Mouse (Mus musculus) ovary, postnatal 36 days (tissue): Measurements from ENCODE around the gene Ramp1.
A peak's percentile ranks its signal among the peaks of the same experiment; 100 is the strongest.

Experiments used
- DNase-seq: peaks from one replicate; pipeline ENCODE4 v3.0.0; 2022; ENCODE audit warnings: low spot score, mixed read lengths

Ramp1 gene

GRCm38 (mm10) chr1:91239800-91240199 lies 60.2 kb downstream of the Ramp1 start:
- no peak for DNase-seq

GRCm38 (mm10) chr1:91240685-91241084 lies 61.1 kb downstream of the Ramp1 start:
- DNase-seq: no peak

- DNase-seq: no peak
Observed at GRCm38 (mm10) chr1:91241249-91241648, 61.6 kb downstream of the Ramp1 start.

GRCm38 (mm10) chr1:91248242-91248641 lies 68.6 kb downstream of the Ramp1 start:
- DNase-seq: no peak

- DNase-seq: no peak
Observed at GRCm38 (mm10) chr1:91248970-91249369, 69.3 kb downstream of the Ramp1 start.

GRCm38 (mm10) chr1:91249564-91250414 lies 70.2 kb downstream of the Ramp1 start, which contains the start of gene Ube2f:
Gene Ube2f (plus strand): TSS chr1:91250304.
- peak; percentile 84 for DNase-seq

- no peak for DNase-seq
Observed at GRCm38 (mm10) chr1:91250415-91251147, 71.0 kb downstream of the Ramp1 start.

GRCm38 (mm10) chr1:91251148-91251650 lies 71.6 kb downstream of the Ramp1 start:
- DNase-seq: no peak

GRCm38 (mm10) chr1:91251927-91252326 lies 72.3 kb downstream of the Ramp1 start:
- DNase-seq: no peak

GRCm38 (mm10) chr1:91257918-91258317 lies 78.3 kb downstream of the Ramp1 start:
- no peak for DNase-seq

- DNase-seq: no peak
Observed at GRCm38 (mm10) chr1:91259794-91260193, 80.2 kb downstream of the Ramp1 start.

- DNase-seq: no peak
Observed at GRCm38 (mm10) chr1:91262508-91262907, 82.9 kb downstream of the Ramp1 start.

- DNase-seq: no peak
Observed at GRCm38 (mm10) chr1:91272260-91272659, 92.6 kb downstream of the Ramp1 start.
